ENCODE assay signal across 8 mouse cellular contexts in the genomic region with DNA sequence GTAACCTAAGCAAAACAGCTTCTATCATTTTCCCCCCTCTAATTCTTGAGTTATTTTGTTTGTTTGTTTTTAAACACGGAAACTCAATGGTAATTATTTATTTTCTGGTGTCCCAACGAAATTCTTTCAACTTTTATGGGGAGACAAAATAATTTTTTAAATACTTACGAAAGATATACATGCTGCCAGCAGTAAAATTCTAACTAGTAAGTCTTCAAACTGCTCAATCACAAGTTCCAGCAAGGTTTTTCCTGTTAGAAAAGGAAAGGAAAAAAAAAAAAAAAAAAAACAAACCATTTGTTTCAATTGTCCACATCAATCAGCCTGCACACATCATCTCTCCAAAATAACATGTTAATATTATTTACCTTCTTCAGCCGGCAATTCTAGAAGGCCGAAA. TPM values are rescaled to one million over a fixed set of nuclear protein-coding genes. Genes with fewer than 3 reads are reported as not detected.
A peak's percentile ranks its signal among the peaks of the same experiment; 100 is the strongest.
DNase-seq lines count a peak whose midpoint lies in the region; ATAC-seq lines count a peak whose summit lies in the region.

No protein-coding gene starts in this region.

- H3K27me3 ChIP-seq in lung, embryonic 15.5 days, result no peaks in the 10 kb centered on the region
- H3K27me3 ChIP-seq in forebrain, embryonic 10.5 days (ENCODE audit: poor library complexity, severe bottlenecking), result peaks cover 8% of the 10 kb centered on the region
- H3K27me3 ChIP-seq in limb, embryonic 11.5 days (ENCODE audit: control insufficient read depth, insufficient read depth, low read length), result no peaks in the 10 kb centered on the region
- H3K27me3 ChIP-seq in neural tube, embryonic 15.5 days (replicated peaks), result no peaks in the 10 kb centered on the region

- H3K4me1 ChIP-seq in lung, embryonic 15.5 days, result peaks cover 38% of the 10 kb centered on the region
- H3K4me1 ChIP-seq in forebrain, embryonic 10.5 days, result peaks cover 47% of the 10 kb centered on the region
- peaks cover 6% of the 10 kb centered on the region for H3K4me1 ChIP-seq in limb, embryonic 11.5 days (ENCODE audit: control insufficient read depth, insufficient read depth, low read length)
- peaks cover 50% of the 10 kb centered on the region for H3K4me1 ChIP-seq in neural tube, embryonic 15.5 days

- DNase-seq in lung, postnatal 25 days (ENCODE audit: low spot score), result no peak
- no peak for DNase-seq in forebrain, embryonic 10.5 days (ENCODE audit: extremely low spot score, low spot score)
- DNase-seq in limb, embryonic 11.5 days (ENCODE audit: low spot score), result no peak
- no peak for DNase-seq in layer of hippocampus, postnatal 14 days (ENCODE audit: low spot score in 2 of 2)
- DNase-seq in adrenal gland, adult 2 months, result no peak
- DNase-seq in gastrocnemius, adult 18-20 months (ENCODE audit: low spot score), result no peak

- H3K4me3 ChIP-seq in lung, embryonic 15.5 days, result peak overlapping the region; percentile 100
- H3K4me3 ChIP-seq in forebrain, embryonic 10.5 days, result peak overlapping the region; percentile 77
- H3K4me3 ChIP-seq in limb, embryonic 11.5 days (ENCODE audit: low read depth, low read length), result peak overlapping the region; percentile 68
- H3K4me3 ChIP-seq in neural tube, embryonic 15.5 days (replicated peaks), result peak overlapping the region; percentile 96

- H3K4me2 ChIP-seq in lung, embryonic 15.5 days, result peak overlapping the region; percentile 58
- peak overlapping the region; percentile 68 for H3K4me2 ChIP-seq in limb, embryonic 11.5 days (ENCODE audit: low read depth, severe bottlenecking)
- peak overlapping the region; percentile 86 for H3K4me2 ChIP-seq in neural tube, embryonic 15.5 days

- H3K9ac ChIP-seq in lung, embryonic 15.5 days, result peak overlapping the region; percentile 97
- no peak overlapping the region; the same call in 1 of the 2 replicates for H3K9ac ChIP-seq in limb, embryonic 11.5 days (ENCODE audit: low read length)
- peak overlapping the region; percentile 99 for H3K9ac ChIP-seq in neural tube, embryonic 15.5 days (replicated peaks)

- ATAC-seq in lung, embryonic 15.5 days (ENCODE audit: borderline replicate concordance, extremely low read depth, low FRiP score, low TSS enrichment), result no peak
- ATAC-seq in limb, embryonic 11.5 days (ENCODE audit: insufficient number of reproducible peaks, low FRiP score, low TSS enrichment, low read depth), result no peak
- ATAC-seq in neural tube, embryonic 15.5 days (ENCODE audit: low FRiP score), result no peak

- peaks cover 12% of the 10 kb centered on the region for H3K36me3 ChIP-seq in lung, embryonic 15.5 days
- H3K36me3 ChIP-seq in forebrain, embryonic 10.5 days (replicated peaks), result peaks cover 47% of the 10 kb centered on the region
- peaks cover 7% of the 10 kb centered on the region for H3K36me3 ChIP-seq in limb, embryonic 11.5 days (ENCODE audit: control insufficient read depth, insufficient read depth, low read length)
- H3K36me3 ChIP-seq in neural tube, embryonic 15.5 days, result 0 out of 2 replicates have a peak, but pooled peaks cover 6% of the 10 kb centered on the region

- no peak overlapping the region for H3K27ac ChIP-seq in lung, embryonic 15.5 days
- H3K27ac ChIP-seq in forebrain, embryonic 10.5 days, result peak overlapping the region; percentile 100
- no peak overlapping the region for H3K27ac ChIP-seq in limb, embryonic 11.5 days (replicated peaks; ENCODE audit: low read depth, low read length)
- H3K27ac ChIP-seq in neural tube, embryonic 15.5 days (replicated peaks), result peak overlapping the region; percentile 99; the same call in 1 of the 2 replicates

- H3K9me3 ChIP-seq in lung, embryonic 15.5 days, result no peaks in the 10 kb centered on the region
- H3K9me3 ChIP-seq in forebrain, embryonic 10.5 days, result no peaks in the 10 kb centered on the region
- H3K9me3 ChIP-seq in limb, embryonic 11.5 days (ENCODE audit: control insufficient read depth, low read length), result no peaks in the 10 kb centered on the region
- no peaks in the 10 kb centered on the region for H3K9me3 ChIP-seq in neural tube, embryonic 15.5 days (replicated peaks)

- WGBS in lung, embryonic 15.5 days, result 15% methylated on average over 5 of the region's 5 CpGs
- 45% methylated on average over 5 of the region's 5 CpGs for WGBS in forebrain, embryonic 10.5 days
- WGBS in limb, embryonic 11.5 days, result 31% methylated on average over 5 of the region's 5 CpGs
- WGBS in neural tube, embryonic 15.5 days, result 34% methylated on average over 5 of the region's 5 CpGs

RNA-seq across cellular contexts. Expression of a gene that starts 1.5 kb away (rescaled TPM):
- polyA plus RNA-seq in lung, embryonic 15.5 days (2015; fragmentation: Nextera tagmentation; extraction: Ambion mirVana), result 31.3 and 37.3 TPM in 2 replicates
- 34.8 and 37.6 TPM in 2 replicates for polyA plus RNA-seq in forebrain, embryonic 10.5 days (2016; fragmentation: Nextera tagmentation; extraction: Ambion mirVana)
- polyA plus RNA-seq in limb, embryonic 11.5 days (2014; fragmentation: Nextera tagmentation; extraction: Ambion mirVana), result 36.7 and 43.6 TPM in 2 replicates
- 49.4 and 52.0 TPM in 2 replicates for polyA plus RNA-seq in neural tube, embryonic 15.5 days (2015; fragmentation: Nextera tagmentation; extraction: Ambion mirVana)
- total RNA-seq in layer of hippocampus, postnatal 14 days (2021), result 100 to 1,000 TPM; 659 to 669 TPM
- total RNA-seq in adrenal gland, adult 2 months (2021), result 100 to 1,000 TPM; 159 to 186 TPM
- polyA plus RNA-seq in adrenal gland, adult 2 months (2012; rRNA removed), result 50.5 and 66.8 TPM in 2 replicates
- 100 to 1,000 TPM; 447 to 563 TPM for total RNA-seq in gastrocnemius, adult 18-20 months (2021)

Comparison
In these comparisons a context has a peak if more than half of its experiments do, and no peak if none do; other contexts are left out.
1. H3K27ac ChIP-seq: peak in forebrain, embryonic 10.5 days (single experiment) and neural tube, embryonic 15.5 days (single experiment); none in lung, embryonic 15.5 days (single experiment) and limb, embryonic 11.5 days (single experiment).
2. Peak in every context shown above with its lines, with median percentiles within 50 percentile points of each other: H3K4me2 ChIP-seq and H3K4me3 ChIP-seq.